Mouse (Mus musculus) lung, postnatal 0 days (tissue): ENCODE results near the gene Prox2.

Experiments
- CTCF ChIP-seq: IDR thresholded peaks from 2 replicates; pipeline ENCODE4 v1.5.1; 2016; ENCODE audit warnings: antibody characterized with exemption, mild to moderate bottlenecking
- EP300 ChIP-seq: IDR thresholded peaks from 2 replicates; pipeline ENCODE4 v1.6.1; 2016; ENCODE audit warnings: antibody characterized with exemption, mild to moderate bottlenecking, control low read depth

- TF ChIP-seq CTCF: no peak
- no peak for TF ChIP-seq EP300
Measured at GRCm38 (mm10) chr12:85106292-85106691, 4.3 kb downstream of the Prox2 start.
